Mouse (Mus musculus) gastrocnemius, postnatal 10 days (tissue): Measurements from ENCODE around the gene Dynlt1b. TPM values are rescaled to one million over a fixed set of nuclear protein-coding genes. Genes with fewer than 3 reads are reported as not detected.
"Not testable (repeated sequence)": the region's sequence is repeated elsewhere in the genome, so short reads cannot be mapped to it uniquely, and the experiment has no call there.

ENCODE experiments used
- DNase-seq: peaks from one replicate; pipeline ENCODE4 v3.0.0; 2021; ENCODE audit warnings: mixed read lengths
- total RNA-seq, 2 experiments: library from RNA; stranded (reverse); gene quantifications; 2 replicates each; pipeline ENCODE4 v1.2.3; 2021

Gene Dynlt1b
- total RNA-seq, 2 experiments from 2014 or later = 94.4 to 97.7 TPM

DNA sequence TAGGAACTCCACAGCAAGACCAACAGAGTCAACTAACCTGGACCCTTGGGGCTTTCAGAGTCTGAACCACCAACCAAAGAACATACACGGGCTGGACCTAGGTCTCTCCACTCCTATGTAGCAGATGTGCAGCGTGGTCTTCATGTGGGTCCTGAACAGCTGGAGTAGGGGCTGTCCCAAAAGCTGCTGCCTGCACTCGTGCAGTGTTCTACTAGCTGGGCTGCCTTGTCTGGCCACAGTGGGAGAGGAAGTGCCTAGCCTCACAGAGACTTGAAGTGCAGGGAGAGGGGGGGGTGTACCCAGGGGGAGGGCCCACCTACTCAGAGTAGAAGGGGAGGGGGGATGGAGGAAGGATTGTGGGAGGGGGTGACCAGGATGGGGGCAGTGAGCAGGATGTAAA lies 7.1 kb upstream of the Dynlt1b start:
- not testable (repeated sequence) for DNase-seq

DNA sequence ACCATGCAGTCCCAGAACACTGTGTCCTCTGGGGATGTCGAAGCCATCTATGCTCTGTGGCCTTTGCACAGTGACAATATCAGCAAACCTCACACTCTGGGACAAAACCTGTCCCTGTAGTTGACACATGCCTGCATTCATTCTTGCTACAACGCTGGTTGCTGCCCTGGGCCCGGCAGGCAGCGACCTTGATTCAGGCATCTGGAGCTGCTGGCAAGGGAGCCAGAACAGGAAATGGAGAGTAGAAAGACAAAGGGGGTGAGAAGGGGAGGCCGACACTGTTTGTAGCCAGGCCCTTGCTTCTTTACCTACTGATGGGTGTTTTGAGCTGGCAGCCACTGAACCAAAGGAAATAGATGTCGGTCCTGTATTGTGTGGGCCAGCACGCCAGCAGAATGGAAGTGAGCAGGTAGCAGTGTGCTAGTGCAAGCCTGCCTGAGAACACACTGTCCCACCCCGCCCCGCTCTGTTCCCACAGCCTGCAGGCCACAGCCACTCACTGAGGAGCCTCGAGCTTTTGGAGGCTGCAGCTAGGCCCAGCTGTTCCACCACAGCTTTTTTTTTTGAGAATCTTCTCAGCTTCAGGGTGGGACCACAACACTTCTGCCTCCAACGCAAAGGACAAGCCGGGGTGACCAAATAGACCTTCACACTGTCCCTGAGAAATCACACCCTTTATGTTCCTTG lies 5.5 kb upstream of the Dynlt1b start:
- DNase-seq = not testable (repeated sequence)

DNA sequence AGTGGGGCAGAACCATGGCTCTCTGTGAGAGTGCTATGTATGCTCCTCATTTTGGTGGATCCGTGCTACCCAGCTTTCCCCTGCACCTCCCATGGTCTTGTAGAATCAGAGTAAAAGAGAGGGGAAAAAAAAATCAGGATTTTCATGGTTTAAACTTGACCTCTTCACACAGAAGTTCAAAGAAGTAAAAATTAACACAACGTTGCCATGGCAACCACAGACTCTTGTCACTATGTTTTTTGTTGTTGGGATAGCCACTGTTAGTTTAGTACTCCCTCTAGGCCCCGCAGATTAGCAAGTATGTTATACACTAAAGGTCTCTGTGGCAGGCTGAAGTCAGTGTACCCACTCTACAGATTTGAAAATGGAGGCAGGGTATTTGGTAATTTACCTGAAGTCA lies 4.6 kb upstream of the Dynlt1b start:
- not testable (repeated sequence) for DNase-seq

DNA sequence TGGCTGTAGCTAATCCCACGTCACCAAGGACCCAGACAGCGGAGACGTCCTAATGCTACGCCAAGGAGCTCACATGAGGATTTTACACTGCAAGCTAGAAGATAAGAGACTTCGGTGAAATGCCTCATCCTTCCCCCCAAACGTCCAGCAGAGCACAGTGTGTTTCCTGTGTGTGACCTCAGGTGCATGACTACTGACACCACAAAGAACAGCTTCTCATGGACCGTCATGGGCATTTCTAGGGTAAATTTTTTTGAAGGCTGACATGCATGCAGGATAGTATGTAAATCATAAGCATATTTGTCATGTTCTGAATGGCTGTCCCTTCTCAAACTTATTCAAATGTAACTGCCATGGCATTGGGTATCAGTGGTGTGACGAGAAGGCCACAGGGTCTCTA lies 3.0 kb upstream of the Dynlt1b start:
- DNase-seq = not testable (repeated sequence)

DNA sequence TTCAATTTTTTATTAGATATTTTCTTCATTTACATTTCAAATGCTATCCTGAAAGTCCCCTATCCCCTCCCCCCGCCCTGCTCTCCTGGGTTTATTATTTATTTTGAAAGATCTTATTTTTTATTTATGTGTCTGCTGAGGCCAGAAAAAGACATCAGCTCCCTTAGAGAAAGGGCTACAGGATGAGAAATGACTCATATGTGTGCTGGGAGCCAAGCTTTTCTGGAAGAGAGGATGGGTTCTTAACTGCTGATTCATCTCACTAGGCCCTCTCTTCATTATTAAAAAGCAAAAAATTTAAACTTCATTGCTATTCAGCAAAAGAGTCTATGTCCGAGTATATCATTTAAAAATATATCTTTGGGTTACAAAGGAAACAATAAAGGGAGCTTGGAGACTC lies 986 bp upstream of the Dynlt1b start:
- DNase-seq = not testable (repeated sequence)

DNA sequence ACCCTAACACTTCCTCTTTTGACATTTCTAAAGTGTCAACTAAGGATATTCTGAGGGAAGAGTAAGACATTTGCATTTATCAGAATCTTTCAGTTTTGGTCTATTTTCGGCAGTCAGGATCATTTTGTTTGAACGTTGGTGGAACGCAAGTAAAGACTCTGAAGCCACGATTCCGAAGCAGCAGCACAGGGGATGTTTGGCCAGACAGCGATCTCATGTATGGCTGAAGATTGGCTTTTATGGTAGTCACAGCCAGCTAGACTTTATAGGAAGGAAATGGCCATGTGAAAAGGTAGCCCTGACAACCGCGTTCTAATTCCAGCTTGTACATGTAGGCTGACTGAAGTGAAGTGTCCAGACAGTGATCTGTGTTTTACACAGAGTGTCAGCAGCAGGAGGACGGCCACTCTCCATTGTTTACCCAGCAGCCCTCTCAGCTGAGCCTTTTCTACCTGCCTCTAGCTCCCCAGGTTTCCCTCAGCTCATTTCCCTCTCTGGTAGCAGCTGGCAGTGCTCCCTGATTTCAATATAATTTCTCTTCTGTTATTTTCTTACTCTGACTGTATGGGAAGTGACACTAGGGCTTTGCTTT lies 594 bp downstream of the Dynlt1b start:
- DNase-seq = not testable (repeated sequence)

DNA sequence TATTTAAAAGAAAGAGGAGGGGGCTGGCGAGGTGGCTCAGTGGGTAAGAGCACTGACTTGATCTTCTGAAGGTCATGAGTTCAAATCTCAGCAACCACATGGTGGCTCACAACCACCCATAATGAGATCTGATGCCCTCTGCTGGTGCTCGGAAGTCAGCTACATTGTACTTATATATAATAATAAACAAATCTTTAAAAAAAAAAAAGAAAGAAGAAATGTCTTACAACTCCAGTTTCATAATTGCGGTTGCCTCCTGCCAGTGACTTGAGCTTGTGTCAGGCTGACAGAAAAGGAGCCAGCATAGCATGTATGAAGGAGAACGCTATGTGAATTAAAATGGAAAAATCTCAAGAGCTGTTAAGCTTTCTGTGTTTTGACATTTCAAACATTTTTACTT lies 2.5 kb downstream of the Dynlt1b start:
- not testable (repeated sequence) for DNase-seq

DNA sequence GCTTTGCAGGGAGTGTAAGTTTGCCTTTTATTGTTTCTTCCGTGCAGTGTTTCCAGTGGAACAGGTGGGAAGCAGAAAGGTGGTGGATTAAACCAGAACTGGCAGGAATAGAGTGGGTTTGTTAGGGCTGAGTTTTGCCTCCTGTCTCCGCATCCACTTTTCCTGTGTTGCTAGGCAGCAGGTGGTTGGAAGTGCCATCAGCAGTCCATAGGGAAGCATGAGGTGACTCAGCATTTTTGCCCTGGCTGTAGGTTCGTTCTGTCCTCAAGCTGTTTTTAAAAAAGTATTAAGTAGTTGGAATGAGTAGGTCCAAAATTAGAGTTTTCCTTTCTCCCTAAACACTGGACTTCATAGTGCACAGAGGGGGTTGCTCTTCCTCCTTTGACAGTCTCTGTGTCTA lies 3.8 kb downstream of the Dynlt1b start:
- not testable (repeated sequence) for DNase-seq

DNA sequence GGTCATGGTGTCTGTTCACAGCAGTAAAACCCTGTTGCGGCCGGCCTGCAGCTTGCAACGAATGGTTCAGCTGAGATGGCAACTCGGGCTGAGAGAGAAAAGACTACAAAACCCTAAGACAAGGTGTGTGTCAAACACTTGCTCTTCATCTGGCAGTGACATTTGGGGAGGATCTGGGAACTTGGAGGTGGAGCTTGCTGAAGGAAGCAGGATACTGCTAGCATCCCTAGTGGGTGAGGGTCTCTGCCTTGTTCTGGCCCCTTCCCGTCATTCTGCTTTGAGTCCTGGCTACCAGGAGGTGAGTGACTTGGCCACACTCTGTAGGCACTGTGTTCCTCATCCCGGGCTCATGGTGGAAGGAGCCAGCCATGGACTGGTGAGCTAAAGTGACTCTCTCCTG lies 8.2 kb downstream of the Dynlt1b start:
- not testable (repeated sequence) for DNase-seq

DNA sequence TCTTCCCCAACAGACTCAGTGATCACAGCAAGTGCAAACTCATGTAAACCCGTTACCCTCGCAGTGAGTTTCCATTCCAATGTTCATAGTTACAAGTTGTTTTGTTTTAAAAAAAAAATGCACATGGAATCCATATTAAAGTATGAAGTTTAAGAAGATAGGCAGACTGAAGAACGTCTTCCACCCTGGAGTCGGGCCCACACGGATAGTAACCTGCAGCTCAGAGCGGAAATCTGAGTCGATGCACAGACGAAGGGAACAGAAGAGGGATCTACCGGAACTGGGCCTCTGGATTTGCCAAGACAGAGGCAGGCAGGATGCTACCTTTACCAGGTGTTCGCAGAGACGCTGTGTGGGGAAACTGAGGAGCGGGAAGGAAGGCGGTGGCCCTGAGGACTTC lies 10.0 kb downstream of the Dynlt1b start:
- not testable (repeated sequence) for DNase-seq

DNA sequence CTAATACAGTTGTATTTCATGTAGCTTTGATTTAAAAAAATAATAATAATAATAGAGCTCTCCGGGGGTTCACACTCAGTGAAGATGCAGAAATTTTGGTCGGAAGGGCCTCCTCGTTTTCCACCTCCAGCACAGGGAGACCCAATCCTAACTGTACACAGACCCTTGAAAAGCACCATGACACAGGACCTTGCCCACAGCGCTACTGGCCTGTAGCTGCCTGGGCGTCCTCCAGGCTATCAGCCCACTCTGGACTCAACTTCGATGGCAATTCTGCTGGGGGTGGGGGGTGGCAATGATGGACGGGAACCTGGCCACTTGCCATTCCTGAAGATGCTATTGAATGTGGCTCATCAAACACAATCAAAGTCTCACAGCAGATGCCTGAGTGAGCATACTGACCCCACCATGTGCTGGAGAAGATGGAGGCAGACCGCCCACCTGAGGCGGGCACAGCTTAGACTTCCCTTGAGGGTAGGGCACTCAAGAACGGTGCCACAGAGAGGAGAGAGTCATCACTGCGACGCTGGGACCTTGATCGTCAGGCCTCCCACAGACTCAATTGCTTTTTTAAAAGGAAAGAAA lies 10.7 kb downstream of the Dynlt1b start:
- not testable (repeated sequence) for DNase-seq

DNA sequence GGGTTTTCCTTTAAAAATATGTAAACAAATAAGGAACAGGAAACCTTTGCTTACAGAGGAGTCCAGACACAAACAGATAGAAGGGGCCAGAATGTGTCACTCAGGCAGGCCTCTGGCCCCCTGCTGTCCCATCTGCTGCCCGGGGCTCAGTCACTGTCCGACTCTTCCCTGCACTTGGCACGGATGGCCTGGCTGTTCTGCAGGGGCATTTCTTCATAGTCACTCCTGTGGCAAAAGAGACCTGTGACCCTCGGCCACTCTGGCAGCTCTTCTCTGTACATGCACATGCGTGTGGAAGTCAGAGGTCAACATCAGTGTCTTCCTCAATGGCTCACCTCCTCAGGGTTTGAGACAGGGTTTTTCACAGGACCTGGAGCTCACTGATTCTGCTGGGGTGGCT lies 11.3 kb downstream of the Dynlt1b start:
- not testable (repeated sequence) for DNase-seq

DNA sequence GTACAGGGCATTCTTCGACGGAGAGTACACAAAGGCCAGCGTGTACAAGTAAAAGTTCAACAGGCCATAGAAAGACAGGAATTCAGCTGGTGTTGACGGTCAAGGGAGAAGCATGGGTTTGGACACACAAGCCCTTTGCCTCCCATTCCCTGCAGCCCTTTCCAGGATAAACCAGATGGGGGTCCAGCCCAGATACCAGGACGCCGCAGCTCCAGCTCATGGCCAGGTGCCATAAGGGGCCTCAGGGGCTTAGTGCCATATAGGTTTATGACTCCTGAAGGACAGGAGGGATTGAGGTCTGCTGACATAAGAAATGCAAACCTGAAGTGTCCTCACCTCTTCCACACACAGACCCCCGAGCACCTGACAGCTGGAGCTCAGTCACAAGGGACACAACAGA lies 12.6 kb downstream of the Dynlt1b start:
- DNase-seq = not testable (repeated sequence)

DNA sequence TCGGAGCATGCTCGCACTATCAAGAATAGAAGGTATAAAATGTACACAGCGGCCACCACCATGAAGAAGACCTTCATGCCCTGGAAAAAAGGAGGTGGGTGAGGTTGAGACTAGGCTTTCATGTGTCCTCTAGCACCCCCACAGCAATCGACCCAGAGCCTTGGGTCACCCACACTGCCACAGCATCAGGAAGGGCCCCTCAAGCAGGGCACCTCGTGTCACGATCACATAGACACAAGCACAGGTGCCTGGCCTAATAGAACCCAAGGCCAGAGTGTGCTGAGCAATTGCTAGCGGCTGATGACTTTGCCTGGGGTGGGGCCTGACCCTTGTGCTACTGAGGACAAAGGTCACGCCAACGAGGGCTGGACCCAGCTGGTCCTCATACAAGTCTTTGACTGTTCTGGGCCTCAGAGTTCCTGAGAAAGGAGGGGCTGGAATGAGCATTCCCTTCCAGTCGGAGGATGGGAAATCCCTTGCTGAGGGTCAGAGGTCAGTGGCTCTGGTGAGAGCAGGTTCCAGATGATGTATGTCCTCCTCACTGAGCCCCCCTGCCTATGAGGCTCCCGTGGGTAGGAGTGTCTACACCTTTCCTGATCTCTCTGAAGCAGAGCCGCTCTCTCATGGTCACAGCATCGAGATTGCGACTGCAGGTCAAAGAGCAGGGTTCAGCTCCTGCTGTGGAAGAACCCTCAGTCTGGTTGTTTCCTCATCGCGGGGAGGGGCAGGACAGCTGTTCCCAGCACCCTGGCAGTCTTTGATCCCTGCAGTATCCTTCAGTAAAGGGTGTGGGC lies 16.1 kb downstream of the Dynlt1b start:
- not testable (repeated sequence) for DNase-seq

DNA sequence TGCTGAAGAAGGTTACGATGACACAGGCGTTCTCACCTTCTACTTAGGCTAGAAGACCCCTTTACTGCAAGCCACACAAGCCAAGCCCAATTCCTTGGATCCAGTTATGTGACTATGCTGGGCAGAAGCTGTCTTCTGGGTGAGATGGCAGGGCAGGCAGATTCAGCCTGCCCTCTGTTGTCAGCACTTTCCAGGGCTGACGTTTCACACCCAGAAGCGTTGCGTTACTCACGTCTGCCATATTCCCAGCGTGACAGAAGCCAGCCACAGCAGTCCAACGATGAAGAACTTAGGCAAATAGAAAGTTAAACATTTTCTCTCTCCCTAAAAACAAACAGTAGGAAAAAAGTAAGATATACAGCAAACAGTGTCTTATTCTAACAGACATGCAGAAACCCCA lies 18.4 kb downstream of the Dynlt1b start:
- DNase-seq = not testable (repeated sequence)

DNA sequence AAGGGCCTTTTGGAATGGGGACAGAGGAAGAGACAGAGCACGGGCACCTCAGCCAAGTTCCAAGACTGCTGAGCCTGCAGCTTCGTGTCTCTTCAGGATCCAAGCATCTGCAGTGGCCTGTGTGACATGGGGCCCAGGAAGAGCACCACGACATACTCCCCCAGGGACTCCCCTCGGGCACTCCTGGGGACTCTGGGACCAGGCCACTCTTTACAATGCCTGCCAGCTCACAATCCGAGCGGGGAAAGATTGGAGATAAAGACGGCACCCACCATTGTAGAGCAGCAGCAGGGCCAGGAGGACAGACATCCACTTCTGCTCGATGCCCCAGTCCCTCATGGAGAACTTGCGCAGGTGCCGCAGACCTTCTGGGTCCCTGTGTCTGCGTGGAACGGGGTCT lies 19.3 kb downstream of the Dynlt1b start:
- DNase-seq = not testable (repeated sequence)

DNA sequence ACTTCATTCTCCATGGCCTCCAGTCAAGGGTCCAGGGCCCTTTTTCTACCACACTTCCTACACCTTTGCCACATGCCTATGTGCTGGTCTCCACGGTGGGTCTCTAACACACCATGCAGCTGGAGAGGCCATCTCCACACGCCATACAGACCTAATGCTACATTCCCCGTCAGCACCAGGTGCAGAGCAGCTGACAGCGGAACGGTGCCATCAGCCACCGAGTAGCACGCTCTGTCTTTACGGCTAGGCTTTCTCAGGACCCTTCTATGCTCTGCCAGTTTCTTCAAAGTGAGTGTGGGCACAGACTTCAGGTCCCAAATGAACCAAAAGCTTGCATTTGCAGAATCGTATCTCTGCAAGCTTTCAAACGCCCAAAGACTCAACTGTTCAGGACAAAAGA lies 21.3 kb downstream of the Dynlt1b start:
- not testable (repeated sequence) for DNase-seq

DNA sequence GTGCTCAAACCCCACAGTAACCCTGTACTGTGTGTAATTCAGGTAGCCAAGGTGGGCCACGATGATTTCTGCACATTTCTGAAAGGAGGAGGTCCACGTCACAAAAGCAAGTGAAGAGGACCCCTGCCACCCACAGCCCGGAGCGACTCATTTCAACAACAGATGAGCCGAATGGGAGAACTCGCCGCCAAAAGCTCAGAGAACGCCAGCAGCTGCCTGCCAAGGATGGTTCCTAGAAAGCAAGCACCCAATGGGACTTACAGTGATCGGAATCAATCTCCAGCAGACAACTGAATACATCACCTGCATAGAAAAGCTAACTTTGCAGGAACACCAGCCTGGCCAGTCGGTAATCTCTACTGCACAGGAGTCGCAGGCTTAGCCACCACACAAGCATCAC lies 22.8 kb downstream of the Dynlt1b start:
- peak; percentile 28 for DNase-seq

DNA sequence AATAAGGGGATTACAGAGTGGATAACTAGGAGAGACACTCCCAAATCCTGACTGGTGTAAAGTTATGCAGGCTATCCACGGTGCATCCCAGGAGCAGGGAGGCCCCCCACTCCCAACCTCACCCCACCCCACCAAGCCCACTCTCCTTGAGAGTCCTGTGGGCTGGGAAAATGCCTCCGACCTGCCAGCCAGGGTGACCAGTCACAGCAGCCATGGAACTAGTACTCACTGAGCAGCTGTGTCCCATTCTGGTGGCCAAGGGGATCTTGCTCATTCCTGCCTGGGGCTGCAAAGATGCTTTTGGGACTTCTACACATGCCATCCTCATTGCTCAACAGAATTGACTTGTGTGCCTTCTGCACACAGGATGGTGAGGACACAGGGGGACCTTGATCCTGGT lies 24.8 kb downstream of the Dynlt1b start:
- not testable (repeated sequence) for DNase-seq

DNA sequence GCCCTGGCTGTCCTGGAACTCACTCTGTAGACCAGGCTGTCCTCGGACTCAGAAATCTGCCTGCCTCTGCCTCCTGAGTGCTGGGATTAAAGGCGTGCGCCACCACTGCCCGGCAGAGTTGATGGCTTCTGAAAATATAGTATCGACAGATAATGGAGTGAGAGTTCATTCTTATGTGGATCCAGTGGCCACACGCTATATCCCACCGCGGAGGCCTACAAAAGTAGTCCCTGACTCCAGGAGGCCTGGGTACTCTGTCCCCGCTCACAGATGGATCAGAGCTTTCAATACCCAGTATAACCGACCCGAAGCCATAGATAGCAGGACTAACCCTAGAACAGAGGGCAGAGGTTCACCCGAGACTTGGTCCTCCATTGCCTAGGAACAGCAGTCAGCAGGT lies 26.0 kb downstream of the Dynlt1b start:
- not testable (repeated sequence) for DNase-seq

DNA sequence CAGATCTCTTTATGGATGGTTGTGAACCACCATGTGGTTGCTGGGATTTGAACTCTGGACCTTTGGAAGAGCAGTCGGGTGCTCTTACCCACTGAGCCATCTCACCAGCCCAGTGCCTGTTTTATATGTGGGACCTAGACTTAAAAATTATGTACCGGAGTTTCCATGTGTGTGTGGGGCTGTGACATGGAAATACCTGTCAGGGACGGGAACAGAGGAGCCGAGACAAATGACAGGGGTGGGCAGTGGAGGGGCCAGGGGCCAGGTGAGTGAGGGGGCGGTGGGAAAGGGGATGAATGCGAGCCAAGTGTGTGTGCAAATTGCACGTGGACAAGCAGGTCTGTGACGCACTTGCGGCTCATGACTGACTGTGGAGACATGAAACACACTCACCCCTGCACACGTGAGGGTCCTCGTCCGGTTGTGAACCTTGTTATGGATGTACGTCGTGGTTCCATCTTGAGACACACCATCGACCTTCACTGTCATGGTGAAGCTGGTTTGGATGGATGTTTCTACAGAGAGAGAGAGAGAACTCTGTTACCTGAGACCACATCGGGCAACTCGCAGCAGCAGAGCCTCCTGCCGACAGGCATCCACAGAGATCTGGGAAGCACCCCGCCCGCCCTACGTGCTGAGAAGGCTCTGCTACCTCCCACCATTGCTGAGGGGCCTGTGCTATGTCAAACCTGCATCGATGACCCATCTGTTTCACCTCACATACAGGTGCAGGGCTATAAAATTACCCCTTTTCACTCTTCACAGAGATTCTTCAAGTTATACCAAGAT lies 26.9 kb downstream of the Dynlt1b start:
- not testable (repeated sequence) for DNase-seq

DNA sequence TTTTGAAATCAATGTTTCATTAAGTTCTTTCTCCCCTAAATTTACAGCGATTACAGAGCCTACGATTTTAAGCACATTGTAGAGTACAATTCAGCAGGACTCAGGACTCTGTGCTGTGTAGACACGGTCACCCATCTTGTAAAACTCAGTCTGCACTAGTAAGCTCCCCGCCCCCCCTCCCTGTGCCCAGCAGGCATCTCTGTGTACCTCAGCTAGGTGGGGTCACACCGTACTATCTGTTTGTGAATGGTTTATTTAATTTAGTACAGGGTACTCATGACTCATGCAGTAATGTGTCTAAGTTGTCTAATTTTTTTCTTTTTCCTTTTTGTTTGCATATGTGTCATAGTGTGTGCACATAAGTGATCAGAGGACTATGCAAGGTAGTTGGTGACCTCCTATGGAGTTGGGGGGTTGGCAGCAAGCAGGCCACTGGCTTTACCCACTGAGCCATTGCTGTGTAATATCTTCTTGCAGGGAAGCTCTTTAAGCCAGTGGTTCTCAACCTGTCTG lies 31.2 kb downstream of the Dynlt1b start:
- not testable (repeated sequence) for DNase-seq
